Mouse (Mus musculus) layer of hippocampus, adult 8-10 months (tissue): ENCODE results near the gene Sorbs2. TPM values are rescaled to one million over a fixed set of nuclear protein-coding genes. Genes with fewer than 3 reads are reported as not detected.

Experiments used
- DNase-seq, 2 experiments: peaks; one replicate each; pipeline ENCODE4 v3.0.0; 2022; ENCODE audit warnings: low spot score in 2 of 2
- total RNA-seq, 4 experiments: library from RNA; stranded (reverse); gene quantifications; 2 replicates each; pipeline ENCODE4 v1.2.4; 2022

Gene Sorbs2
- total RNA-seq, 4 experiments from 2014 or later, result 154 to 183 (median 170) TPM

DNA sequence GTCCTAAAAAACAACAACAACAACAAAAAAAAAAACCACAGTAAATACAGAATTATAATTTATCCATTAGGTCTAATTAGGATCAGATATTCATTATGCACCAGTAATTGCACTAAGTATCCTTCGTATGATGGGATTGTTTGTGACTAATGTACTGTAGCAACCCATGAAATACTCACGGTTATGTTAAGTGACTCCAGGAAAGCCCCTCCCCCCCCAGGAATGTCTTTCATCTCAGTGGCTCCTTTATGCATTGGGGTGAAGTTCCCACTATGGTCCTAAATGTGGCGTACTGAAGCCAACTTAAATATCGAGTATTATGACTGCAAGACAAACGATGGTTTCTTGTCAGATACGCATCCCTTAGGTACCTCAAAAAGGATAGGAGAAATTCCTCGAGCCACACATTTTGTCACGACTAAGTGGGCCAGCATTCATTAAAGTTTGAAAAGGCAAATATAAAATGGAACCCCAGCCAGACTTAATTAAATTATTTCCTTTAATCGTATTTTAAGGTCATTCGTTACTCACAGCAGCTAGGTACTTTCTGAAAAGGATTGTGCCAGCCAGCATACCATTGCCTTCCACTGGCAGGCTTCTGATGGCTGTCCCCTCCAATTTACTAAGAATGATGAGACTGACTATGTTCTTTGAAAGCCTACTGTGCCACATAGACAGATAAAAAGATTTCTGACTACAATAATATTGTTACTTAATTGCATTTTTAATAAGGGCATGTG is 169.7 kb downstream of the Sorbs2 start:
- DNase-seq, result no peak

- DNase-seq, result no peak
Measured at GRCm38 (mm10) chr8:45677854-45678241, 170.3 kb downstream of the Sorbs2 start.

DNA sequence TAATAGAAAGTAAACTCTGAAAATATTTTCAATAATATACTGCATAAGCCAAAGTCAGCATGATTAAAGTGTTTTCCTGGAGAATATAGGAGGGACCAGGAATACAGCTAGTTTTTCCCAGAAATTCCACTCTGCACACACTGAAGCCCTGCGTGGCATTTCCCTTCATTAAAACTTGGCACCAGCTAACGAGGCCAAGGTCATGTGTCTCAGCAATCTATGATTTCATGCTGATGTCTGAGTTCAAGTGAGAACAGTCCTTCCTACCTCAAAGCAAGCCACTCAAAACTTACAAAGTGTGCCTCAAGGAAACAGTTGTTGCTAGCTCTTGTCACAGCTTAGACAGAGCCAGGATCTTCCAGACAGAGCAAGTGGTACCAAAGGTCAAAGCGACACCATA is 173.6 kb downstream of the Sorbs2 start:
- no peak for DNase-seq

GRCm38 (mm10) chr8:45682845-45683383 is 175.3 kb downstream of the Sorbs2 start:
- no peak for DNase-seq

DNA sequence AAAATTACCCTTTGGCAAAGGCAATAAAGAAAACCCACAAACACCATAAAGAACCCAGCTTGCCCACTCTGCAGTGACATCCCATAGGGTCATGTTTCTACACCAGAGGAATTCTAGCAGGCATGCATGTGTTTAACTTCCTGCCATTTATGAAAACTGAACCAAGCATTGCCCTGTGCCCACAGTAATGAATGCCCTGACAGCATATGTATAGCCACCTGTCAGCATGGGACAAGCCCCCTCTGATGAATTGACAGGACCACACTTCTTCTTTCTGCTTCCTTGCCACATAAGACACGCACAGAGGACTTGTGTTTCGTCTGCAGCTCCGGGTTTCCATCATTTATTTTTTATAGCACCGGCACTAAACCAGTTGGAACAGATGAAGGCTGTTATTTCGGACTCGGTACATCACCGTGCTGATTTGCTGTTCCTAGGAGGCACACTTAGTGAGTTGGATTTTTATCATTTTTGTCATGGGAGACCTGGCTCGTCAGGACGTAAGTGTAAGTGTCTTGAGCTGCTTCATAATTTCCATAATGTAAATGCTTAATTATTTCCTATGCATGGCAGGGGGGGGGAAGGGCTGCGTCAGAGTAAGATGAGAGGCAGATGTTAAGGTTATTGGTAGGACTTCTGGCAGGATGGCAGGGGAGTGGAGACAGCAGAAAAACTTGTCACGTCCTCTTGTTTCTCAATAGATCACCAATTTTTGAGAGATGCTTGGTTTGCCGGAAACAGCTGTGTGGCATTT is 180.5 kb downstream of the Sorbs2 start:
- DNase-seq, result no peak

DNA sequence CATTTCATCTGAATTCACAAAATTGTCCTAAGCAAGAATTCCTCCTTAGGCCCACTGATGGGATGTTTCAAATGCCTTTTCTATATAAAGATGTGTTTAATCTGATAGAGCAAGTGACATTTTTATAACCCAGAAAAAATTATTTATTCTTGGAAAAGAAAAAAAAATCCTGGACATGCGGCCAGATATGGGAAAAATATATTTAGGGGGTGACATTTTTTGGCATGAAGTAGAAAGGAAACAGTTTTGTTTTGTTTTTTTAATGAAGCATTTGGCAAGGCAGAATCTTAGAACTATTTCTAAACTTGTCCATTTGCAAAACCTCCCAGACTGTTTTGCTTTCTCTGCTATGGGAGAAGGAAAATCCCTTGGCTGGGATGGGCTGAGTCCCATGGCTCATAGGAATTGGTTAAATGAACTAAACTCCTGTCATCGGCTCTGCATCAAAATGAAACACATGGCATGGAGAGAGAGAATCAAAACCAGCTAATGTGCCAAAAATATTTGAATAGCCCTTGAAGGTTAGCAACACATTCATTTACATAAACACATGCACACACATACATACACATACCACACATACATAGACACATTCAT is 182.1 kb downstream of the Sorbs2 start:
- no peak for DNase-seq

- DNase-seq, result no peak
Measured at GRCm38 (mm10) chr8:45700100-45700499, 192.5 kb downstream of the Sorbs2 start.

DNA sequence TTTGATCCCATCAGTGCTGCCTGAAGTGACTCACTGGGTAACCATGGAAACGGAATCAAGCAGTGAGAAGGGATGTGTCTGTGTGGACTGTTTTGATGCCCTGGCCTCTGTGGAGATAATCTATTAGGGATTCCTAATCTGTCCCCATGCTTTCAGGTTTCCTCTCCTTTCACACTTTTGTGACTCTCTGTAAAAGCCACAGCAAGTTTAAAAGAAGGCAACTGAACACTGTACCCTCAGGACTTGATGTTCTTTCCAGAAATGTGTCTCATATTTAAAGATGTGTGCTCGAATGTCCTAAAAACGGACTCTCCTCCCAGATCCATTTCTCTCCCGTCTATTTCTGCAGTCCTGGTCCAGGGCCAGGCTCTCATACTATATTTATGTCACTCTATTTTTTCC is 196.1 kb downstream of the Sorbs2 start:
- no peak for DNase-seq

- DNase-seq, result no peak
Measured at GRCm38 (mm10) chr8:45709098-45709497, 201.5 kb downstream of the Sorbs2 start.

DNA sequence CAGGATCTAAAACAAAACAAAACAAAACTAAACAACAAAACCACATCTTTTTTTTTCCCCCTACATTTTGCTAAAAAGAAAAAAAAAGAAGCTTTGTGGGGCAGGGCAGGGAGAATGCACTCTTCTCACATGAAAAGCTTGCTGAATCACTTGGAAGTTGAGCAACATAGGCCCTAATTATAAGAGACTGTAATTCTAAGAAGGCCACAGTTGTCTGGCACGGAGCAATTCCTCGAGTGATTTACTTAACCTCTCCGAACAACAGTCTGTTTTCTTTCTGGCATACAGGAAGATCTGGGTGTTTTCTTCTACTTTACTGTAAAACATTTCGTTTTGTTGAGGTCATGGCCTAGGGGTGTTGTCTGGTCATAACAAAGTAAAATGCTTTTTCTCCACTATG is 202.1 kb downstream of the Sorbs2 start:
- DNase-seq, result no peak

GRCm38 (mm10) chr8:45712610-45713009 is 205.0 kb downstream of the Sorbs2 start:
- no peak for DNase-seq

- DNase-seq, result no peak
Measured at GRCm38 (mm10) chr8:45714806-45715205, 207.2 kb downstream of the Sorbs2 start.

- DNase-seq, result peak; percentile 69 to 80
Measured at GRCm38 (mm10) chr8:45715330-45716027, 207.9 kb downstream of the Sorbs2 start.

DNA sequence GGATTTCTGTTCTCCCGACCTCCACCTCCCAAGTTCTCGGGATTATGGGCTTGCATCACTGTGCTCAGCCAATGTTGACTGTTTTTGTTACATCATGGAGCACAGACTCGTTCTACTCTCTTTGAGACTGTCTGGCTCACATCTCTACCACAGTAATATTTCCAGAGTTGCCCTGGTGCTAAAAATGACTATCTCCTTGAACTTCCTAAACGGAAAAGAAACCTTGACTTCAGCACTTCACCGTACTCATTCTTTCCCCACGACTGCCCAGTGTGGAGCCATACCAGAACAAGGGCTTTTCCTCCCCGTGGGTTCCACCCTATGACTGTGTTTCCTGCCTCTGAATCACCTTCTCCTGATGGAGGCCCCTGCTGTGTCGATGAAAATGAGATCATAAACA is 212.2 kb downstream of the Sorbs2 start:
- DNase-seq, result no peak

- DNase-seq, result no peak
Measured at GRCm38 (mm10) chr8:45724204-45724603, 216.6 kb downstream of the Sorbs2 start.

DNA sequence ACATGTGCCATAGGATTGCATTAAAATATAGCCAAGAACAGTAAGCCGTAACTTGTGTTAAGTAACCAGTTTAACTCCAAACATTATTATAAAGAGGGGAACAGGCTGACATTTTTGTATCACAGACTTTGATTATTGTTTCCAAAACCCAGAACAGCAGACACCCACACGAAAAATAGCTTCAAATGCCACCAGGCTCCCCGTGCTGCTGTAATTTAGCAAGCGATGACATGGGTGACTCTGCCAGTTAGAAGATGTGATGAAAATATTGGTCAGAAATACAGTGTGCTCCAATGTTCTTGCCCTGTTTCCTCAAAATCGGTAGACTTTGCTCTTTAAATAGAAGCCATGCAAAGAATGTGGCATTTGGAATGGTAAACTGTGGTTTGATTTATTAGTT is 217.7 kb downstream of the Sorbs2 start:
- DNase-seq, result peak; percentile 57 to 59

GRCm38 (mm10) chr8:45729850-45730382 is 222.3 kb downstream of the Sorbs2 start:
- no peak for DNase-seq

DNA sequence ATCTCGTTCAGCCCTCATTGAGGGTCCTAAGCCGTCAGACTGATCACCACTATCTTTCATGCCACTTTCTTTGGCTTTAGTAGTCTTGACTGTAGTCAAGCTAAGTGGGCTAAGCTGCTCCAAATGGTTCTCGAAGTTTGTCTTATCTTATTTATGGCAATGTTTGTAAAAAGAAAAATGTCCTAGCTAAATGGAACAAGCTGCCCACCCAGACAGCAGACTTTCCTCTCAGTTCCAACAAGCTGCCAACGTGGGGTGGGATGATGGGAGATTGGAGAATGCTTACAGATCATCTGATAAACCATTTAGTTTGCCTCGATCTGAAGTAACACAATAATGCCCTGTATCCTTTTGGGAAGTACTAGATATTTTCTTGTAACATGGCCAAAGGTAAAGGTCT is 223.2 kb downstream of the Sorbs2 start:
- no peak for DNase-seq

- DNase-seq, result no peak
Measured at GRCm38 (mm10) chr8:45734071-45734470, 226.5 kb downstream of the Sorbs2 start.

DNA sequence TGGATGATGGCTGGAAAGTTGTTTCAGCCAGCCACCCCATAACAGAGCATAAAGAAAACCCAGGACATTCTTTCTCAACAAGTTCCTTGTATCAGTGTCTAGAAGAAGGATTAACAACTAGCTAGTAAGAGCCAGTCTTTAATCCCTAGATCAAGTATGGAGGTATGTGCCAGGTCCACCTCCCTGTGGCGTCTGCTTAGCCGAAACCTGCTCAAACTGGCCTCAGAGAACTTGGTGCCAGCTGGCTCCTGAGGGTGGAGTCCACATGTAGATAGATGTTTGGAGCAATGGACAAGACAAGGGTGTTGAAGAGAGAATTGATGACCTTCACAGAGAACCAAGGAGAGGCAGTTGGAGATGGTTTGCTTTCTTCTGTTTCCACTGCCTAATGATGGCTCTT is 229.7 kb downstream of the Sorbs2 start:
- no peak for DNase-seq

GRCm38 (mm10) chr8:45743326-45743725 is 235.7 kb downstream of the Sorbs2 start:
- DNase-seq, result no peak
